Comparison of ENCODE assay signal across 9 mouse cellular contexts in genomic region chr4:144765722-144766121, GRCm38 (mm10). TPM values are rescaled to one million over a fixed set of nuclear protein-coding genes. Genes with fewer than 3 reads are reported as not detected.
DNase-seq lines count a peak whose midpoint lies in the region; TF ChIP-seq lines count a peak whose summit lies in the region.
"Had no signal": no experiment of that assay in that cellular context is flagged by ENCODE, and none has a peak within 500 bp of the region (broad histone marks: within the 10 kb centered on the region; RNA-seq: fewer than 3 reads in every experiment).

No protein-coding gene starts in this region.

- no peaks in the 10 kb centered on the region for H3K27me3 ChIP-seq in thymus, adult 2 months (ENCODE audit: control insufficient read depth, insufficient read depth, low read length)
- no peaks in the 10 kb centered on the region for H3K27me3 ChIP-seq in embryonic facial prominence, embryonic 10.5 days (replicated peaks; ENCODE audit: low read depth, poor library complexity, severe bottlenecking)

- H3K9me3 ChIP-seq in embryonic facial prominence, embryonic 10.5 days, result no peaks in the 10 kb centered on the region

- peak; percentile 3 for DNase-seq in adrenal gland, adult 2 months
- DNase-seq in adrenal gland, adult 8-10 months, result no peak
- peak; percentile 3 for DNase-seq in thymus, adult 2 months
- DNase-seq in thymus, postnatal 25 days, result no peak
- DNase-seq in embryonic facial prominence, embryonic 10.5 days (ENCODE audit: low spot score), result peak; percentile 15
- peak; percentile 67 for DNase-seq in layer of hippocampus, adult 11-12 months (ENCODE audit: low spot score)
- peak; percentile 39 for DNase-seq in lung, postnatal 14 days
- no peak for DNase-seq in spleen, postnatal 36 days (ENCODE audit: low spot score in 2 of 2)

- H3K27ac ChIP-seq in thymus, adult 2 months (ENCODE audit: control insufficient read depth, insufficient read depth, low read length), result no peak overlapping the region
- H3K27ac ChIP-seq in embryonic facial prominence, embryonic 10.5 days (replicated peaks), result no peak overlapping the region

- 29% methylated on average over 2 of the region's 2 CpGs for WGBS in thymus, adult 2 months
- 41% methylated on average over 2 of the region's 2 CpGs for whole genome bisulfite sequencing in embryonic facial prominence, embryonic 10.5 days

- TF ChIP-seq POLR2A in thymus, adult 2 months (IDR thresholded peaks at IDR 0.05; ENCODE audit: control insufficient read depth, extremely low read depth, insufficient read depth, low read length, poor library complexity), result no peak

- no peak for TF ChIP-seq CTCF in thymus, adult 2 months (IDR thresholded peaks at IDR 0.05; ENCODE audit: borderline replicate concordance, control insufficient read depth, extremely low read depth, insufficient read depth, low read length, poor library complexity)

- no peak overlapping the region for H3K4me3 ChIP-seq in thymus, adult 2 months (ENCODE audit: control insufficient read depth, insufficient read depth, low read length)
- H3K4me3 ChIP-seq in embryonic facial prominence, embryonic 10.5 days, result no peak overlapping the region

- H3K4me1 ChIP-seq in thymus, adult 2 months (replicated peaks; ENCODE audit: control insufficient read depth, insufficient read depth, low read length), result no peaks in the 10 kb centered on the region
- H3K4me1 ChIP-seq in embryonic facial prominence, embryonic 10.5 days, result no peaks in the 10 kb centered on the region

- H3K36me3 ChIP-seq in thymus, adult 2 months (ENCODE audit: control insufficient read depth, insufficient read depth, low read length), result no peaks in the 10 kb centered on the region
- no peaks in the 10 kb centered on the region for H3K36me3 ChIP-seq in embryonic facial prominence, embryonic 10.5 days (replicated peaks)

RNA-seq across cellular contexts. Expression of gene Gm438, which starts 20.7 kb away (rescaled TPM):
- total RNA-seq in adrenal gland, adult 2 months (2021), result not detected
- not detected in 2 replicates for polyA plus RNA-seq in adrenal gland, adult 2 months (2012; rRNA removed)
- not detected for total RNA-seq in adrenal gland, adult 8-10 months (2022)
- not detected in 2 replicates for polyA plus RNA-seq in thymus, adult 2 months (2012; rRNA removed)
- not detected in 2 replicates for polyA plus RNA-seq in embryonic facial prominence, embryonic 10.5 days (2016; fragmentation: Nextera tagmentation; extraction: Ambion mirVana)
- polyA plus RNA-seq: C2C12 had no signal

RNA-seq across cellular contexts. Expression of gene Gm13178, which starts 44.5 kb away (rescaled TPM):
- total RNA-seq in adrenal gland, adult 2 months (2021), result not detected
- polyA plus RNA-seq in adrenal gland, adult 2 months (2012; rRNA removed), result not detected in 2 replicates
- not detected for total RNA-seq in adrenal gland, adult 8-10 months (2022)
- polyA plus RNA-seq in thymus, adult 2 months (2012; rRNA removed), result 0.10 TPM in 1 of 2 replicates, not detected in the other
- polyA plus RNA-seq in embryonic facial prominence, embryonic 10.5 days (2016; fragmentation: Nextera tagmentation; extraction: Ambion mirVana), result not detected in 2 replicates
- polyA plus RNA-seq: C2C12 had no signal

Comparison
In these comparisons a context has a peak if more than half of its experiments do, and no peak if none do; other contexts are left out.
1. DNase-seq: peak in adrenal gland, adult 2 months (single experiment), thymus, adult 2 months (single experiment), embryonic facial prominence, embryonic 10.5 days (single experiment), layer of hippocampus, adult 11-12 months (single experiment) and lung, postnatal 14 days (single experiment); none in adrenal gland, adult 8-10 months (single experiment), thymus, postnatal 25 days (single experiment) and spleen, postnatal 36 days (0 of 2).